Mouse (Mus musculus) forebrain, postnatal 0 days (tissue): ENCODE measurements at regions not wholly inside any gene's neighbourhood (a gene's known extent, or its start where the extent isn't known, plus 50 kb on each side); places are given as distances from the start of the nearest gene placed in this dataset.
"Not testable (repeated sequence)": the region's sequence is repeated elsewhere in the genome, so short reads cannot be mapped to it uniquely, and the experiment has no call there.

Source experiments
- ATAC-seq: fragments of 200-750 bp; cut with Nextera tagmentation; 2 replicates; pipeline ENCODE4 v1.8.0; 2017; ENCODE audit warnings: mild to moderate bottlenecking, moderate library complexity
- DNase-seq: peaks from one replicate; pipeline ENCODE4 v3.0.0-alpha.2; 2015
- H3K27ac ChIP-seq: fragments of 300-500 bp; sonication (generic); 2 replicates; pipeline ENCODE4 v1.5.1; 2014; ENCODE audit warnings: low read depth, mild to moderate bottlenecking, antibody characterized with exemption, low read length, moderate library complexity, mixed read lengths
- H3K27me3 ChIP-seq: fragments of 300-500 bp; sonication (generic); 2 replicates; pipeline ENCODE4 v1.6.1; 2014; ENCODE audit warnings: mild to moderate bottlenecking, low read length, mixed read lengths; ENCODE audit not compliant: insufficient read depth
- H3K36me3 ChIP-seq: fragments of 300-500 bp; sonication (generic); 2 replicates; pipeline ENCODE4 v1.6.1; 2014; ENCODE audit warnings: mild to moderate bottlenecking, moderate library complexity; ENCODE audit not compliant: insufficient read depth
- H3K4me1 ChIP-seq: fragments of 300-500 bp; sonication (generic); 2 replicates; pipeline ENCODE4 v1.6.1; 2014; ENCODE audit warnings: antibody characterized with exemption; ENCODE audit not compliant: insufficient read depth
- H3K4me2 ChIP-seq: fragments of 300-500 bp; sonication (generic); 2 replicates; pipeline ENCODE4 v1.6.1; 2014; ENCODE audit warnings: low read depth, mild to moderate bottlenecking, moderate library complexity
- H3K4me3 ChIP-seq: fragments of 300-500 bp; sonication (generic); 2 replicates; pipeline ENCODE4 v1.5.1; 2014; ENCODE audit warnings: low read depth, low read length, mixed read lengths
- H3K9ac ChIP-seq: fragments of 300-500 bp; sonication (generic); 2 replicates; pipeline ENCODE4 v1.6.1; 2014; ENCODE audit warnings: mild to moderate bottlenecking
- H3K9me3 ChIP-seq: fragments of 300-500 bp; sonication (generic); 2 replicates; pipeline ENCODE4 v1.6.1; 2016; ENCODE audit warnings: low read length
- CTCF ChIP-seq: sonication (generic); IDR thresholded peaks from 2 replicates; pipeline ENCODE4 v1.5.1; 2016; ENCODE audit warnings: antibody characterized with exemption, control low read depth, low read depth
- WGBS: fragments of 180-500 bp; shearing (Covaris S2); extraction: QIAGEN DNeasy Blood & Tissue Kit; methylation state at CpG from one replicate; pipeline ENCODE4 v1.1.7; 2014; 5-methylcytosine and 5-hydroxymethylcytosine counted together

DNA sequence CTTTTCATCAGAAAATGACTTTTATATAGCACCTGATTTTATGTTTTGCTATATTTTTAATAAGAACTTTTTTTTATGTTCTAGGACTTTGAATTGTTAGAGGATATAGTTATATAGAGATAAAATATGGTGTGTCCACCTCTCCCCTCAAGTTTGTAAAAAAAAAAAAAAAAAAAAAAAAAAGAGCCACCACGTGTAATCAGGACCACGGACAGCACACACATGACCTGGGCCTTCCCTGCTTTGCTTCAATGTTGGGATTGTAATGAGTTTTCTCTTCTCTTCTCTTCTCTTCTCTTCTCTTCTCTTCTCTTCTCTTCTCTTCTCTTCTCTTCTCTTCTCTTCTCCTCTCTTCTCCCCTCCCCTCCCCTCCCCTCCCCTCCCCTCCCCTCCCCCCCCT lies 78.5 kb downstream of the 1700010I14Rik start:
- not testable (repeated sequence) for H3K4me2 ChIP-seq, H3K36me3 ChIP-seq, H3K4me1 ChIP-seq, H3K4me3 ChIP-seq, ATAC-seq, DNase-seq, H3K27ac ChIP-seq, H3K9me3 ChIP-seq, H3K27me3 ChIP-seq, H3K9ac ChIP-seq
- 27% methylated on average over 2 of the region's 2 CpGs for WGBS

GRCm38 (mm10) chr17:9068859-9069602 lies 80.9 kb downstream of the 1700010I14Rik start:
- Histone ChIP-seq H3K27me3 (no peaks in the 10 kb centered on the region), H3K4me2 (0 out of 2 replicates have a peak overlapping the region, but pooled peaks have one; percentile 13), H3K9ac (no peak overlapping the region), H3K4me1 (0 out of 2 replicates have a peak, but pooled peaks cover 5% of the 10 kb centered on the region), H3K4me3 (no peak overlapping the region), H3K9me3 (no peaks in the 10 kb centered on the region), H3K36me3 (no peaks in the 10 kb centered on the region), H3K27ac (no peak overlapping the region)
- DNase-seq: peak; percentile 70
- TF ChIP-seq CTCF: no peak
- ATAC-seq: peak; percentile 86
- WGBS: 50% methylated on average over 5 of the region's 5 CpGs

DNA sequence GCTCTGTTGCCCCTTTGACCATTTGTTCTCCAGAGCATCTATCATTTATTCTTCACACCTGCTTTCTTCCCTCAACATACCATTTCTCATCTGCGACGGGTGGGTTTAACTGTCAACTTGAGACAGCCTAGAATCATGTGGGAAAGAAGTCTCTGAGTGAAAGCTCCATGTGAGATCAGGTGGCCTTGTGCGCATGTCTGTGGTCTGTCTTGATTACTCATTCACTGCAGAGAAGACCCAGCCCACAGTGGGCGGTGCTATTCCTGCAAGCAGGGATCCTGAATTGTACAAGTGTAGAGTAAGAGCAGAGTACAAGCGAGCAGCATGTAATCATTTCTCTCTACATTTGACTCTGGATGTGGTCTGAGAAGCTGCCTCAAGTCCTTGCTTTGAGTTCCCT lies 95.5 kb downstream of the 1700010I14Rik start:
- DNase-seq (no peak), ATAC-seq (no peak)
- no peak overlapping the region for H3K4me2 ChIP-seq
- no peak overlapping the region for H3K4me3 ChIP-seq
- H3K27ac ChIP-seq: no peak overlapping the region
- H3K4me1 ChIP-seq: no peaks in the 10 kb centered on the region
- no peak overlapping the region for H3K9ac ChIP-seq
- no peak for TF ChIP-seq CTCF
- no peaks in the 10 kb centered on the region for H3K27me3 ChIP-seq
- no peaks in the 10 kb centered on the region for H3K36me3 ChIP-seq
- 89% methylated on average over 5 of the region's 5 CpGs for WGBS
- no peaks in the 10 kb centered on the region for H3K9me3 ChIP-seq

GRCm38 (mm10) chr17:9127866-9128265 lies 139.7 kb downstream of the 1700010I14Rik start:
- 56% methylated on average over 8 of the region's 8 CpGs for WGBS

DNA sequence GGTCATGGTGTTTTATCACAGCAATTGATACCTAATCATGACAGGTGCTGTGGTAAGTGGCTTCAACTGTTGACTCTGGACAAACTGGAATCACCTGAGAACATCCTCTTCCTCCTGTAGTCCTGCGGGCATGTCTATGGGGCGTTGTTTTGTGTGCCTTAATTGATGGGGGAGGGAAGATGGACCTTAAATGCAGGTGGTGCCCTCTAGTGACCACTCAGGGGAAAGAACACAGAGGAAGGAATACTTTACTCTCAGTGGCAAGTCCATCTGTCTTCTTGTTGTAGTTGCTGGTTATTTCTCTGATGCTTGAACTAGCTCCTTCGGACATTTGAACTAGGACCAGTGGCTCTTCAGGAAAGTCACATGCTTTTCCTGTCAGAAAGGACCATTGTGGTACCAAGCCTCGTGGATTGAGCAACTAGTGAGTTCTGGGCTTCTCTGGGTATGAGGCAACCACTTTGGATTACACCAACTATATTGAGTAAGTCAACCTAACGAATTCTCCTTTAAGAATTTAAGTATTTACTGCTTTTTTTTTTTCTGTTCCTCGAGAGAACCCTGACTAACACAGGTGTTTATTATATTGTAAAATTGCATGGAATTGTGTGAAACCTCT lies 157.6 kb downstream of the 1700010I14Rik start:
- Histone ChIP-seq H3K27ac (no peak overlapping the region), H3K36me3 (no peaks in the 10 kb centered on the region), H3K27me3 (no peaks in the 10 kb centered on the region), H3K4me2 (no peak overlapping the region), H3K4me1 (no peaks in the 10 kb centered on the region), H3K9me3 (no peaks in the 10 kb centered on the region), H3K4me3 (no peak overlapping the region), H3K9ac (no peak overlapping the region)
- peak; percentile 46 for TF ChIP-seq CTCF
- 70% methylated on average over 6 of the region's 6 CpGs for WGBS
- DNase-seq (no peak), ATAC-seq (no peak)

More at GRCm38 (mm10) chr17:9127866-9128265, 139.7 kb downstream of the 1700010I14Rik start:
- no peak for TF ChIP-seq CTCF
- Histone ChIP-seq H3K9ac (no peak overlapping the region), H3K4me2 (no peak overlapping the region), H3K36me3 (no peaks in the 10 kb centered on the region), H3K27ac (no peak overlapping the region), H3K27me3 (no peaks in the 10 kb centered on the region), H3K9me3 (0 out of 2 replicates have a peak, but pooled peaks cover under 1% of the 10 kb centered on the region), H3K4me3 (no peak overlapping the region), H3K4me1 (no peaks in the 10 kb centered on the region)
- ATAC-seq: no peak
- DNase-seq: no peak

GRCm38 (mm10) chr17:9150654-9151053 lies 162.5 kb downstream of the 1700010I14Rik start:
- ATAC-seq: no peak
- Histone ChIP-seq H3K4me3 (no peak overlapping the region), H3K9ac (no peak overlapping the region), H3K36me3 (no peaks in the 10 kb centered on the region), H3K9me3 (no peaks in the 10 kb centered on the region), H3K4me2 (no peak overlapping the region), H3K27me3 (no peaks in the 10 kb centered on the region), H3K27ac (no peak overlapping the region), H3K4me1 (no peaks in the 10 kb centered on the region)
- DNase-seq: no peak
- WGBS: 95% methylated on average over 1 of the region's 1 CpGs
- TF ChIP-seq CTCF: peak; percentile 53

GRCm38 (mm10) chr17:9162148-9162547 lies 174.0 kb downstream of the 1700010I14Rik start:
- H3K4me1 ChIP-seq: 0 out of 2 replicates have a peak, but pooled peaks cover 2% of the 10 kb centered on the region
- no peaks in the 10 kb centered on the region for H3K27me3 ChIP-seq
- TF ChIP-seq CTCF: no peak
- H3K9ac ChIP-seq: no peak overlapping the region
- H3K27ac ChIP-seq: no peak overlapping the region
- DNase-seq: no peak
- no peak overlapping the region for H3K4me3 ChIP-seq
- no peak for ATAC-seq
- H3K4me2 ChIP-seq: no peak overlapping the region
- 90% methylated on average over 6 of the region's 6 CpGs for WGBS
- no peaks in the 10 kb centered on the region for H3K9me3 ChIP-seq
- H3K36me3 ChIP-seq: no peaks in the 10 kb centered on the region
